Mouse (Mus musculus) liver, postnatal 0 days (tissue): Measurements from ENCODE around the gene Zcrb1.

ENCODE experiments used
- CTCF ChIP-seq: sonication (generic); IDR thresholded peaks from 2 replicates; pipeline ENCODE4 v1.5.1; 2016; ENCODE audit warnings: antibody characterized with exemption, low read depth
- EP300 ChIP-seq: IDR thresholded peaks from 2 replicates; pipeline ENCODE4 v1.6.1; 2016; ENCODE audit warnings: antibody characterized with exemption, low read depth, mild to moderate bottlenecking

DNA sequence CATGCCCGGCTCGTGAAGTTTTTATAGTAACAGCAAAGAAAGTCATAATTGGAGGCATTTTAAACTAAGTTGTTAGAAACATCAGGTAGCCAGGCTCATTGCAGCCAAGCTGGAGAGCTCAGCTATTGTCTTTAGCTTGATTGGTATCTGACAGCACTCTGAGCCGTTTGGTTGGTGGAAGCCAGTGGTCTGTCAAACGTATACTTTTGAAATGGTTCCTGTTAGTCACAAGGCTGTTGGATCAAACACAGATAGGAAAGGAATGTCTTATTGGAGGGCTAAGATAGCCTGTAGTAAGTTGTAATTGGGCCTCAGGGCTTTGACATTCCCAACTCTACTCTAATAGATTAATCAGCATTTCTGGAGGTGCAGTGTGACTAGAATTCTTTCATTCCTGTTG is 3.3 kb upstream of the Zcrb1 start:
- TF ChIP-seq EP300 = no peak
- no peak for TF ChIP-seq CTCF
